Mouse (Mus musculus) erythroid progenitor cell, adult 5-6 weeks (primary cell): ENCODE measurements around the gene Cdca5. TPM values are rescaled to one million over a fixed set of nuclear protein-coding genes. Genes with fewer than 3 reads are reported as not detected.
"Not testable (repeated sequence)": the region's sequence is repeated elsewhere in the genome, so short reads cannot be mapped to it uniquely, and the experiment has no call there.

ENCODE experiments used
- ATAC-seq: replicated peaks from 2 replicates; pipeline ENCODE4 v1.8.0; 2016; ENCODE audit warnings: moderate number of reproducible peaks, mild to moderate bottlenecking, moderate TSS enrichment, inconsistent platforms; ENCODE audit not compliant: poor library complexity, low FRiP score, severe bottlenecking
- total RNA-seq, 2 experiments: library from RNA; stranded (forward) in 1 of 2; stranded (reverse) in 1 of 2; fragments of 150-400 nt in 1 of 2; fragments of 186-747, 209-891 nt in 1 of 2; gene quantifications; 2 replicates each; pipeline versions ENCODE4 v1.2.3 to v1.2.4; 2015 to 2017; ENCODE audit warnings: low replicate concordance in 2 of 2

Gene Cdca5
- total RNA-seq, 2 experiments from 2014 or later = 56.7 to 72.1 TPM

GRCm38 (mm10) chr19:6132171-6132827, 47.5 kb downstream of the Cdca5 start:
- ATAC-seq = peak; percentile 76

GRCm38 (mm10) chr19:6133197-6133596, 48.4 kb downstream of the Cdca5 start:
- ATAC-seq = not testable (repeated sequence)

GRCm38 (mm10) chr19:6136397-6136796, 51.6 kb downstream of the Cdca5 start:
- no peak for ATAC-seq

GRCm38 (mm10) chr19:6139701-6140100, 54.9 kb downstream of the Cdca5 start:
- ATAC-seq = no peak

GRCm38 (mm10) chr19:6140374-6140677, 55.5 kb downstream of the Cdca5 start:
- ATAC-seq = peak; percentile 28; the same call in 1 of the 2 replicates

- ATAC-seq = peak; percentile 90
Observed at GRCm38 (mm10) chr19:6140678-6141393, 56.1 kb downstream of the Cdca5 start, which contains the start of gene Batf2. Gene Batf2 (plus strand): TSS chr19:6140983.

DNA sequence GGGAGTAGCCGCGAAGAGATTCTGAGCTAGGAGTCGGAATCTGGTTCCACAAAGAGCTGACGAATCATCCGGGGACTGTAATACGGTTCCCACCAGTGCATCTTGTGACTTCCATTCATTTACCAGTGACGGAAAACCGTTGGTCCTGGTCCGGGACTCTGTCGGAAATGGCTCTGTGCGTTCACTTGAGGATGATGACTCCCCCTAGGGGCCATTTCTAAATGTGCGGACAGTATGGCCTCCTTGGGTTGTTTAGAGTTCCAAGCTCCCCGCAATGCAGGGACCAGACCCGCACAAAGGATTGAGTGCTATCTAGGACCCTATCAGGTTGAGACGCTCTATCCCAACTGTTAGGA, 56.6 kb downstream of the Cdca5 start, which contains the start of gene Arl2:
TSS of gene Arl2 (minus strand) at position 155 of the 356 bp plus-strand sequence.
- ATAC-seq = peak; percentile 80

Other genes with a start within 250 kb of the Cdca5 start
- gene Frmd8, start 209.7 kb upstream of the Cdca5 start, total RNA-seq (2015; ENCODE audit: low replicate concordance) = 3.6 and 9.2 TPM in 2 replicates
- 4.2 and 6.0 TPM in 2 replicates for gene Frmd8, start 209.7 kb upstream of the Cdca5 start, total RNA-seq (2017; ENCODE audit: low replicate concordance)
- gene Slc25a45, start 207.2 kb upstream of the Cdca5 start, total RNA-seq (2015; ENCODE audit: low replicate concordance) = 2.9 and 8.8 TPM in 2 replicates
- gene Slc25a45, start 207.2 kb upstream of the Cdca5 start, total RNA-seq (2017; ENCODE audit: low replicate concordance) = 7.2 and 7.8 TPM in 2 replicates
- 3.8 and 4.7 TPM in 2 replicates for gene Tigd3, start 190.8 kb upstream of the Cdca5 start, total RNA-seq (2015; ENCODE audit: low replicate concordance)
- gene Tigd3, start 190.8 kb upstream of the Cdca5 start, total RNA-seq (2017; ENCODE audit: low replicate concordance) = 8.2 and 9.4 TPM in 2 replicates
- gene Dpf2, start 172.0 kb upstream of the Cdca5 start, total RNA-seq (2015; ENCODE audit: low replicate concordance) = 25.9 and 71.7 TPM in 2 replicates
- gene Dpf2, start 172.0 kb upstream of the Cdca5 start, total RNA-seq (2017; ENCODE audit: low replicate concordance) = 43.9 and 168 TPM in 2 replicates
- gene Cdc42ep2, start 160.2 kb upstream of the Cdca5 start, total RNA-seq (2015; ENCODE audit: low replicate concordance) = 0.72 TPM in 1 of 2 replicates, not detected in the other
- not detected in 2 replicates for gene Cdc42ep2, start 160.2 kb upstream of the Cdca5 start, total RNA-seq (2017; ENCODE audit: low replicate concordance)
- 64.9 and 72.5 TPM in 2 replicates for gene Pola2, start 120.8 kb upstream of the Cdca5 start, total RNA-seq (2015; ENCODE audit: low replicate concordance)
- gene Pola2, start 120.8 kb upstream of the Cdca5 start, total RNA-seq (2017; ENCODE audit: low replicate concordance) = 55.1 and 71.9 TPM in 2 replicates
- not detected in 2 replicates for gene Slc22a20, start 98.8 kb upstream of the Cdca5 start, total RNA-seq (2015; ENCODE audit: low replicate concordance)
- not detected in 2 replicates for gene Slc22a20, start 98.8 kb upstream of the Cdca5 start, total RNA-seq (2017; ENCODE audit: low replicate concordance)
- 38.1 and 49.7 TPM in 2 replicates for gene Capn1, start 69.1 kb upstream of the Cdca5 start, total RNA-seq (2015; ENCODE audit: low replicate concordance)
- gene Capn1, start 69.1 kb upstream of the Cdca5 start, total RNA-seq (2017; ENCODE audit: low replicate concordance) = 63.8 and 64.3 TPM in 2 replicates
- gene Syvn1, start 38.4 kb upstream of the Cdca5 start, total RNA-seq (2015; ENCODE audit: low replicate concordance) = 29.3 and 45.8 TPM in 2 replicates
- 16.8 and 20.8 TPM in 2 replicates for gene Syvn1, start 38.4 kb upstream of the Cdca5 start, total RNA-seq (2017; ENCODE audit: low replicate concordance)
- gene Mrpl49, start 27.2 kb upstream of the Cdca5 start, total RNA-seq (2015; ENCODE audit: low replicate concordance) = 27.2 and 31.4 TPM in 2 replicates
- gene Mrpl49, start 27.2 kb upstream of the Cdca5 start, total RNA-seq (2017; ENCODE audit: low replicate concordance) = 13.0 and 40.8 TPM in 2 replicates
- gene Fau, start 27.1 kb upstream of the Cdca5 start, total RNA-seq (2015; ENCODE audit: low replicate concordance) = 666 and 864 TPM in 2 replicates
- 450 and 703 TPM in 2 replicates for gene Fau, start 27.1 kb upstream of the Cdca5 start, total RNA-seq (2017; ENCODE audit: low replicate concordance)
- 5.9 and 7.2 TPM in 2 replicates for gene Znhit2, start 23.8 kb upstream of the Cdca5 start, total RNA-seq (2015; ENCODE audit: low replicate concordance)
- 3.0 and 5.7 TPM in 2 replicates for gene Znhit2, start 23.8 kb upstream of the Cdca5 start, total RNA-seq (2017; ENCODE audit: low replicate concordance)
- gene Tm7sf2, start 16.6 kb upstream of the Cdca5 start, total RNA-seq (2015; ENCODE audit: low replicate concordance) = 14.1 TPM in 1 of 2 replicates, not detected in the other
- gene Tm7sf2, start 16.6 kb upstream of the Cdca5 start, total RNA-seq (2017; ENCODE audit: low replicate concordance) = 1.9 TPM in 1 of 2 replicates, not detected in the other
- 17.3 and 30.2 TPM in 2 replicates for gene Vps51, start 7.8 kb upstream of the Cdca5 start, total RNA-seq (2015; ENCODE audit: low replicate concordance)
- gene Vps51, start 7.8 kb upstream of the Cdca5 start, total RNA-seq (2017; ENCODE audit: low replicate concordance) = 10.5 and 10.9 TPM in 2 replicates
- not detected in 2 replicates for gene Tmem262, start 5.0 kb upstream of the Cdca5 start, total RNA-seq (2015; ENCODE audit: low replicate concordance)
- not detected in 2 replicates for gene Tmem262, start 5.0 kb upstream of the Cdca5 start, total RNA-seq (2017; ENCODE audit: low replicate concordance)
- not detected in 2 replicates for gene Gm28374, start 2.7 kb upstream of the Cdca5 start, total RNA-seq (2015; ENCODE audit: low replicate concordance)
- gene Gm28374, start 2.7 kb upstream of the Cdca5 start, total RNA-seq (2017; ENCODE audit: low replicate concordance) = not detected in 2 replicates
- gene Zfpl1, start within 50 bp of the Cdca5 start, total RNA-seq (2015; ENCODE audit: low replicate concordance) = 6.3 and 6.5 TPM in 2 replicates
- gene Zfpl1, start within 50 bp of the Cdca5 start, total RNA-seq (2017; ENCODE audit: low replicate concordance) = 20.0 and 23.5 TPM in 2 replicates
- gene AC131692.1, start 9.4 kb downstream of the Cdca5 start, total RNA-seq (2015; ENCODE audit: low replicate concordance) = 21.4 TPM in 1 of 2 replicates, not detected in the other
- 12.1 and 29.4 TPM in 2 replicates for gene AC131692.1, start 9.4 kb downstream of the Cdca5 start, total RNA-seq (2017; ENCODE audit: low replicate concordance)
- 14.7 and 15.9 TPM in 2 replicates for gene Naaladl1, start 20.8 kb downstream of the Cdca5 start, total RNA-seq (2015; ENCODE audit: low replicate concordance)
- gene Naaladl1, start 20.8 kb downstream of the Cdca5 start, total RNA-seq (2017; ENCODE audit: low replicate concordance) = 6.4 and 9.8 TPM in 2 replicates
- 2.5 and 5.9 TPM in 2 replicates for gene Sac3d1, start 33.7 kb downstream of the Cdca5 start, total RNA-seq (2015; ENCODE audit: low replicate concordance)
- gene Sac3d1, start 33.7 kb downstream of the Cdca5 start, total RNA-seq (2017; ENCODE audit: low replicate concordance) = 4.4 and 4.6 TPM in 2 replicates
- gene Snx15, start 43.3 kb downstream of the Cdca5 start, total RNA-seq (2015; ENCODE audit: low replicate concordance) = 52.8 and 61.6 TPM in 2 replicates
- gene Snx15, start 43.3 kb downstream of the Cdca5 start, total RNA-seq (2017; ENCODE audit: low replicate concordance) = 23.8 and 39.4 TPM in 2 replicates
- 2.5 and 7.1 TPM in 2 replicates for gene Batf2, start 56.0 kb downstream of the Cdca5 start, total RNA-seq (2015; ENCODE audit: low replicate concordance)
- gene Batf2, start 56.0 kb downstream of the Cdca5 start, total RNA-seq (2017; ENCODE audit: low replicate concordance) = 1.7 TPM in 1 of 2 replicates, not detected in the other
- 17.2 and 19.8 TPM in 2 replicates for gene Arl2, start 56.6 kb downstream of the Cdca5 start, total RNA-seq (2015; ENCODE audit: low replicate concordance)
- 9.4 and 17.3 TPM in 2 replicates for gene Arl2, start 56.6 kb downstream of the Cdca5 start, total RNA-seq (2017; ENCODE audit: low replicate concordance)
- not detected in 2 replicates for gene Majin, start 99.4 kb downstream of the Cdca5 start, total RNA-seq (2015; ENCODE audit: low replicate concordance)
- not detected in 2 replicates for gene Majin, start 99.4 kb downstream of the Cdca5 start, total RNA-seq (2017; ENCODE audit: low replicate concordance)
- gene Gpha2, start 141.4 kb downstream of the Cdca5 start, total RNA-seq (2015; ENCODE audit: low replicate concordance) = not detected in 2 replicates
- not detected in 2 replicates for gene Gpha2, start 141.4 kb downstream of the Cdca5 start, total RNA-seq (2017; ENCODE audit: low replicate concordance)
- 52.6 and 79.6 TPM in 2 replicates for gene Ppp2r5b, start 150.9 kb downstream of the Cdca5 start, total RNA-seq (2015; ENCODE audit: low replicate concordance)
- 117 and 224 TPM in 2 replicates for gene Ppp2r5b, start 150.9 kb downstream of the Cdca5 start, total RNA-seq (2017; ENCODE audit: low replicate concordance)
- 13.8 and 18.0 TPM in 2 replicates for gene Atg2a, start 156.7 kb downstream of the Cdca5 start, total RNA-seq (2015; ENCODE audit: low replicate concordance)
- gene Atg2a, start 156.7 kb downstream of the Cdca5 start, total RNA-seq (2017; ENCODE audit: low replicate concordance) = 18.4 and 18.6 TPM in 2 replicates
- 20.1 and 23.4 TPM in 2 replicates for gene Ehd1, start 191.7 kb downstream of the Cdca5 start, total RNA-seq (2015; ENCODE audit: low replicate concordance)
- 17.5 and 30.7 TPM in 2 replicates for gene Ehd1, start 191.7 kb downstream of the Cdca5 start, total RNA-seq (2017; ENCODE audit: low replicate concordance)
- gene Cdc42bpg, start 221.5 kb downstream of the Cdca5 start, total RNA-seq (2015; ENCODE audit: low replicate concordance) = 0.36 TPM in 1 of 2 replicates, not detected in the other
- 1.4 and 1.5 TPM in 2 replicates for gene Cdc42bpg, start 221.5 kb downstream of the Cdca5 start, total RNA-seq (2017; ENCODE audit: low replicate concordance)
- 5.4 and 23.9 TPM in 2 replicates for gene Men1, start 250.0 kb downstream of the Cdca5 start, total RNA-seq (2015; ENCODE audit: low replicate concordance)
- 10.0 and 17.1 TPM in 2 replicates for gene Men1, start 250.0 kb downstream of the Cdca5 start, total RNA-seq (2017; ENCODE audit: low replicate concordance)